Mouse (Mus musculus): ENCODE results near the gene Cfap99. TPM values are rescaled to one million over a fixed set of nuclear protein-coding genes. Genes with fewer than 3 reads are reported as not detected.
A peak's percentile ranks its signal among the peaks of the same experiment; 100 is the strongest.

Cfap99 gene
- total and polyA plus RNA-seq, 3 experiments: not detected

- H3K79me2 ChIP-seq (ENCODE audit: control insufficient read depth, insufficient read depth, low read length, poor library complexity): 0 out of 2 replicates have a peak, but pooled peaks cover under 1% of the 10 kb centered on the region
- peaks cover 0 to 2% of the 10 kb centered on the region in 2 experiments; a peak in 2 of 4 replicates for H3K27me3 ChIP-seq (ENCODE audit: control insufficient read depth in 1 of 2, insufficient read depth in 2 of 2, low read length in 2 of 2)
- peaks cover 0 to 2% of the 10 kb centered on the region in 2 experiments; a peak in 2 of 4 replicates for H3K4me1 ChIP-seq (ENCODE audit: control insufficient read depth in 1 of 2, insufficient read depth in 2 of 2, low read length in 2 of 2)
- H3K4me3 ChIP-seq (ENCODE audit: control insufficient read depth in 1 of 2, insufficient read depth in 1 of 2, low read depth in 2 of 2, low read length in 2 of 2): no peak overlapping the region
- H3K36me3 ChIP-seq (ENCODE audit: control insufficient read depth in 1 of 2, insufficient read depth in 2 of 2, low read length in 2 of 2): peaks cover 0 to 1% of the 10 kb centered on the region in 2 experiments; a peak in 2 of 4 replicates
- peak; percentile 55 for DNase-seq (ENCODE audit: low read depth, low spot score)
- no peaks in the 10 kb centered on the region for H3K9me3 ChIP-seq (replicated peaks; ENCODE audit: insufficient read depth, low read length)
- H3K9ac ChIP-seq (ENCODE audit: control insufficient read depth, low read depth, low read length, poor library complexity, severe bottlenecking): no peak overlapping the region
- TF ChIP-seq SMC3 (IDR thresholded peaks at IDR 0.05; ENCODE audit: low read depth, low read length): no peak
- TF ChIP-seq GABPA (IDR thresholded peaks at IDR 0.05; ENCODE audit: low read depth, low read length): no peak
- TF ChIP-seq MXI1 (IDR thresholded peaks at IDR 0.05; ENCODE audit: low read depth, low read length): no peak
- TF ChIP-seq E2F4 (IDR thresholded peaks at IDR 0.05; ENCODE audit: borderline replicate concordance, low read depth, low read length): no peak
- H3K27ac ChIP-seq (ENCODE audit: control insufficient read depth, low read depth, low read length): no peak overlapping the region
Measured at GRCm38 (mm10) chr5:34330136-34330535, 41.7 kb downstream of the Cfap99 start.

- Histone ChIP-seq H3K27ac (ENCODE audit: control insufficient read depth, low read depth, low read length) (no peak overlapping the region), H3K4me1 (ENCODE audit: control insufficient read depth in 1 of 2, insufficient read depth in 2 of 2, low read length in 2 of 2) (peaks cover 9 to 12% of the 10 kb centered on the region in 2 experiments), H3K9me3 (replicated peaks; ENCODE audit: insufficient read depth, low read length) (no peaks in the 10 kb centered on the region), H3K4me3 (ENCODE audit: control insufficient read depth in 1 of 2, insufficient read depth in 1 of 2, low read depth in 2 of 2, low read length in 2 of 2) (no peak overlapping the region), H3K27me3 (ENCODE audit: control insufficient read depth in 1 of 2, insufficient read depth in 2 of 2, low read length in 2 of 2) (no peaks in the 10 kb centered on the region), H3K36me3 (ENCODE audit: control insufficient read depth in 1 of 2, insufficient read depth in 2 of 2, low read length in 2 of 2) (peaks cover 6 to 19% of the 10 kb centered on the region in 2 experiments), H3K79me2 (ENCODE audit: control insufficient read depth, insufficient read depth, low read length, poor library complexity) (peaks cover 36% of the 10 kb centered on the region), H3K9ac (ENCODE audit: control insufficient read depth, low read depth, low read length, poor library complexity, severe bottlenecking) (no peak overlapping the region)
- no peak for TF ChIP-seq RCOR1 (IDR thresholded peaks at IDR 0.05; ENCODE audit: low read depth, low read length)
- TF ChIP-seq NRF1 (IDR thresholded peaks at IDR 0.05; ENCODE audit: insufficient read depth, low read depth, low read length, poor library complexity, severe bottlenecking): no peak
- TF ChIP-seq ZC3H11A (IDR thresholded peaks at IDR 0.05; ENCODE audit: low read depth, low read length): no peak
- no peak for TF ChIP-seq ETS1 (IDR thresholded peaks at IDR 0.05; ENCODE audit: low read depth, low read length)
- TF ChIP-seq KAT2A (conservative IDR thresholded peaks at IDR 0.05; ENCODE audit: low read depth, low read length): no peak
- no peak for TF ChIP-seq POLR2AphosphoS5 (IDR thresholded peaks at IDR 0.05; ENCODE audit: borderline replicate concordance, low read depth, low read length)
- DNase-seq (ENCODE audit: low read depth, low spot score): no peak
Measured at GRCm38 (mm10) chr5:34334081-34334480, 45.7 kb downstream of the Cfap99 start.

GRCm38 (mm10) chr5:34335539-34336096 is 47.2 kb downstream of the Cfap99 start:
- no peak for TF ChIP-seq GABPA (IDR thresholded peaks at IDR 0.05; ENCODE audit: low read depth, low read length)
- TF ChIP-seq MAX (IDR thresholded peaks at IDR 0.05; ENCODE audit: low read length): 0 out of 2 replicates have a peak, but pooled peaks have one; percentile 7
- TF ChIP-seq MAFK (IDR thresholded peaks at IDR 0.05; ENCODE audit: borderline replicate concordance, low read depth, low read length): no peak
- TF ChIP-seq USF1 (IDR thresholded peaks at IDR 0.05; ENCODE audit: low read depth, low read length): no peak
- TF ChIP-seq BHLHE40 (IDR thresholded peaks at IDR 0.05; ENCODE audit: borderline replicate concordance, low read depth, low read length): no peak
- TF ChIP-seq RAD21 (IDR thresholded peaks at IDR 0.05; ENCODE audit: low read depth, low read length): no peak
- TF ChIP-seq SMC3 (IDR thresholded peaks at IDR 0.05; ENCODE audit: low read depth, low read length): no peak
- TF ChIP-seq UBTF (IDR thresholded peaks at IDR 0.05; ENCODE audit: borderline replicate concordance, insufficient read depth, low read depth, low read length): peak; percentile 67; the same call in 1 of the 2 replicates
- TF ChIP-seq NRF1 (IDR thresholded peaks at IDR 0.05; ENCODE audit: insufficient read depth, low read depth, low read length, poor library complexity, severe bottlenecking): peak; percentile 67
- TF ChIP-seq ZNF384 (IDR thresholded peaks at IDR 0.05; ENCODE audit: low read depth, low read length): no peak
- peak; percentile 79; the same call in 1 of the 2 replicates for TF ChIP-seq SIN3A (IDR thresholded peaks at IDR 0.05; ENCODE audit: low read length)
- TF ChIP-seq E2F4 (IDR thresholded peaks at IDR 0.05; ENCODE audit: borderline replicate concordance, low read depth, low read length): 0 out of 2 replicates have a peak, but pooled peaks have one; percentile 39
- no peak for TF ChIP-seq TBP (IDR thresholded peaks at IDR 0.05; ENCODE audit: low read depth, low read length)
- TF ChIP-seq ZMIZ1 (IDR thresholded peaks at IDR 0.05; ENCODE audit: low read depth, low read length): no peak
- 0 out of 2 replicates have a peak, but pooled peaks have one; percentile 73 for TF ChIP-seq CHD1 (IDR thresholded peaks at IDR 0.05; ENCODE audit: low read depth, low read length)
- TF ChIP-seq ZC3H11A (IDR thresholded peaks at IDR 0.05; ENCODE audit: low read depth, low read length): no peak
- H3K27me3 ChIP-seq (ENCODE audit: control insufficient read depth in 1 of 2, insufficient read depth in 2 of 2, low read length in 2 of 2): no peaks in the 10 kb centered on the region
- H3K36me3 ChIP-seq (ENCODE audit: control insufficient read depth in 1 of 2, insufficient read depth in 2 of 2, low read length in 2 of 2): peaks cover 15 to 34% of the 10 kb centered on the region in 2 experiments
- H3K9ac ChIP-seq (ENCODE audit: control insufficient read depth, low read depth, low read length, poor library complexity, severe bottlenecking): peak overlapping the region; percentile 88
- peaks cover 52% of the 10 kb centered on the region for H3K79me2 ChIP-seq (ENCODE audit: control insufficient read depth, insufficient read depth, low read length, poor library complexity)
- no peaks in the 10 kb centered on the region for H3K9me3 ChIP-seq (replicated peaks; ENCODE audit: insufficient read depth, low read length)
- H3K4me3 ChIP-seq (ENCODE audit: control insufficient read depth in 1 of 2, insufficient read depth in 1 of 2, low read depth in 2 of 2, low read length in 2 of 2): peak overlapping the region; percentile 66 to 77
- H3K27ac ChIP-seq (ENCODE audit: control insufficient read depth, low read depth, low read length): peak overlapping the region; percentile 81
- DNase-seq (ENCODE audit: low read depth, low spot score): no peak
- H3K4me1 ChIP-seq (ENCODE audit: control insufficient read depth in 1 of 2, insufficient read depth in 2 of 2, low read length in 2 of 2): peaks cover 15 to 23% of the 10 kb centered on the region in 2 experiments
